Mouse (Mus musculus): Measurements from ENCODE around the gene Trpv5. TPM values are rescaled to one million over a fixed set of nuclear protein-coding genes. Genes with fewer than 3 reads are reported as not detected.
A peak's percentile ranks its signal among the peaks of the same experiment; 100 is the strongest.

Gene Trpv5
- total RNA-seq, 2 experiments from 2014 or later: not detected

- no peak for DNase-seq
- intact Hi-C loops (cut with DNase I): no loop called here
Measured at GRCm38 (mm10) chr6:41642765-41643164, 37.8 kb downstream of the Trpv5 start.

GRCm38 (mm10) chr6:41641173-41641866 lies 39.2 kb downstream of the Trpv5 start:
- intact Hi-C loops (cut with DNase I): no loop called here
- DNase-seq: no peak

- DNase-seq: no peak
- intact Hi-C loops (cut with DNase I): no loop called here
Measured at GRCm38 (mm10) chr6:41640449-41640848, 40.1 kb downstream of the Trpv5 start.

- no peak for DNase-seq
- intact Hi-C loops (cut with DNase I): no loop called here
Measured at GRCm38 (mm10) chr6:41637927-41638506, 42.6 kb downstream of the Trpv5 start.

- intact Hi-C loops (cut with DNase I): no loop called here
- DNase-seq: no peak
Measured at GRCm38 (mm10) chr6:41637393-41637792, 43.2 kb downstream of the Trpv5 start.

- intact Hi-C loops (cut with DNase I): no loop called here
- DNase-seq: no peak
Measured at GRCm38 (mm10) chr6:41636178-41636577, 44.4 kb downstream of the Trpv5 start, which contains the start of gene Trpv6. TSS of gene Trpv6 (minus strand) at chr6:41636405.

- intact Hi-C loops (cut with DNase I): no loop called here
- no peak for DNase-seq
Measured at GRCm38 (mm10) chr6:41635211-41635610, 45.4 kb downstream of the Trpv5 start.

GRCm38 (mm10) chr6:41631549-41631948 lies 49.0 kb downstream of the Trpv5 start:
- intact Hi-C loops (cut with DNase I): no loop called here
- no peak for DNase-seq

- DNase-seq: no peak
- intact Hi-C loops (cut with DNase I): no loop called here
Measured at GRCm38 (mm10) chr6:41630791-41631190, 49.8 kb downstream of the Trpv5 start.

- DNase-seq: no peak
- intact Hi-C loops (cut with DNase I): no loop called here
Measured at GRCm38 (mm10) chr6:41628180-41628579, 52.4 kb downstream of the Trpv5 start.

GRCm38 (mm10) chr6:41622661-41623060 lies 57.9 kb downstream of the Trpv5 start:
- intact Hi-C loops (cut with DNase I): no loop called here
- DNase-seq: no peak

- DNase-seq: no peak
- intact Hi-C loops (cut with DNase I): no loop called here
Measured at GRCm38 (mm10) chr6:41621241-41621990, 59.2 kb downstream of the Trpv5 start.

- intact Hi-C loops (cut with DNase I): no loop called here
Measured at GRCm38 (mm10) chr6:41620173-41620798, 60.3 kb downstream of the Trpv5 start.

GRCm38 (mm10) chr6:41607637-41608036 lies 72.9 kb downstream of the Trpv5 start:
- no peak for DNase-seq
- intact Hi-C loops (cut with DNase I): no loop called here

More at GRCm38 (mm10) chr6:41620173-41620798, 60.3 kb downstream of the Trpv5 start:
- no peak for DNase-seq

GRCm38 (mm10) chr6:41606214-41606613 lies 74.4 kb downstream of the Trpv5 start:
- DNase-seq: peak; percentile 35 to 36
- intact Hi-C loops (cut with DNase I): no loop called here

GRCm38 (mm10) chr6:41605794-41606104 lies 74.8 kb downstream of the Trpv5 start:
- no peak for DNase-seq
- intact Hi-C loops (cut with DNase I): no loop called here

- peak; percentile 77 for DNase-seq
- intact Hi-C loops (cut with DNase I): no loop called here
Measured at GRCm38 (mm10) chr6:41605061-41605793, 75.3 kb downstream of the Trpv5 start, which contains the start of gene Ephb6. TSS of gene Ephb6 (plus strand) at chr6:41605482.

- intact Hi-C loops (cut with DNase I): no loop called here
- peak; percentile 22 to 42 for DNase-seq
Measured at GRCm38 (mm10) chr6:41604401-41605050, 76.0 kb downstream of the Trpv5 start.
